ENCODE assay signal across 9 mouse cellular contexts in genomic region chr10:56369073-56369472, GRCm38 (mm10). TPM values are rescaled to one million over a fixed set of nuclear protein-coding genes. Genes with fewer than 3 reads are reported as not detected.
DNase-seq lines count a peak whose midpoint lies in the region; ATAC-seq and TF ChIP-seq lines count a peak whose summit lies in the region.
"Had no signal": no experiment of that assay in that cellular context is flagged by ENCODE, and none has a peak within 500 bp of the region (broad histone marks: within the 10 kb centered on the region; RNA-seq: fewer than 3 reads in every experiment).

No protein-coding gene starts in this region.

- no peaks in the 10 kb centered on the region for H3K27me3 ChIP-seq in heart, embryonic 12.5 days (replicated peaks)
- H3K27me3 ChIP-seq in intestine, postnatal 0 days (replicated peaks; ENCODE audit: control insufficient read depth, insufficient read depth, low read length) = no peaks in the 10 kb centered on the region
- no peaks in the 10 kb centered on the region for H3K27me3 ChIP-seq in stomach, embryonic 16.5 days (ENCODE audit: control insufficient read depth, insufficient read depth, low read length)

- DNase-seq in heart, adult 11 months = peak; percentile 93
- peak; percentile 86 to 90 for DNase-seq in cerebellum, postnatal 14 days
- peak; percentile 64 for DNase-seq in gastrocnemius, adult 18-20 months (ENCODE audit: low spot score)
- DNase-seq in left cerebral cortex, postnatal 25 days (ENCODE audit: low spot score in 2 of 2) = peak; percentile 79 to 80

- no peak overlapping the region for H3K4me2 ChIP-seq in heart, embryonic 12.5 days
- H3K4me2 ChIP-seq in intestine, postnatal 0 days (replicated peaks; ENCODE audit: low read depth) = no peak overlapping the region
- no peak overlapping the region for H3K4me2 ChIP-seq in stomach, embryonic 16.5 days (ENCODE audit: low read depth, low read length)

- no peak overlapping the region for H3K4me3 ChIP-seq in heart, embryonic 12.5 days
- H3K4me3 ChIP-seq in intestine, postnatal 0 days (ENCODE audit: low read depth, low read length) = no peak overlapping the region
- no peak overlapping the region for H3K4me3 ChIP-seq in stomach, embryonic 16.5 days (replicated peaks; ENCODE audit: low read length)

- intact Hi-C loops in left cerebral cortex, postnatal 25 days (cut with DNase I) = loop anchor here (1.0 kb wide), 1 partner anchor 948 kb away; no protein-coding TSS in a partner anchor

- H3K27ac ChIP-seq in heart, embryonic 12.5 days (ENCODE audit: poor library complexity, severe bottlenecking) = no peak overlapping the region
- H3K27ac ChIP-seq in intestine, postnatal 0 days (ENCODE audit: low read depth, low read length) = no peak overlapping the region
- H3K27ac ChIP-seq in stomach, embryonic 16.5 days (ENCODE audit: low read length) = no peak overlapping the region
- H3K27ac ChIP-seq: macrophage had no signal

- WGBS in heart, embryonic 12.5 days = 16% methylated on average over 7 of the region's 7 CpGs
- 24% methylated on average over 7 of the region's 7 CpGs for WGBS in intestine, postnatal 0 days
- 21% methylated on average over 7 of the region's 7 CpGs for WGBS in stomach, embryonic 16.5 days

- no peak overlapping the region for H3K9ac ChIP-seq in heart, embryonic 12.5 days
- H3K9ac ChIP-seq in intestine, postnatal 0 days (ENCODE audit: low read depth, low read length) = no peak overlapping the region
- H3K9ac ChIP-seq in stomach, embryonic 16.5 days (ENCODE audit: low read length) = no peak overlapping the region

- no peaks in the 10 kb centered on the region for H3K9me3 ChIP-seq in heart, embryonic 12.5 days (replicated peaks)
- H3K9me3 ChIP-seq in intestine, postnatal 0 days (ENCODE audit: control insufficient read depth) = no peaks in the 10 kb centered on the region
- H3K9me3 ChIP-seq in stomach, embryonic 16.5 days (replicated peaks; ENCODE audit: control insufficient read depth, low read length) = no peaks in the 10 kb centered on the region

- H3K36me3 ChIP-seq in heart, embryonic 12.5 days = no peaks in the 10 kb centered on the region
- H3K36me3 ChIP-seq in intestine, postnatal 0 days (ENCODE audit: control insufficient read depth, insufficient read depth) = no peaks in the 10 kb centered on the region
- H3K36me3 ChIP-seq in stomach, embryonic 16.5 days (ENCODE audit: control insufficient read depth, insufficient read depth, low read length) = no peaks in the 10 kb centered on the region

- no peak for ATAC-seq in heart, embryonic 12.5 days (ENCODE audit: insufficient number of reproducible peaks, low FRiP score)
- no peak for ATAC-seq in intestine, postnatal 0 days
- ATAC-seq in monocyte, adult 5-6 weeks (replicated peaks; ENCODE audit: insufficient number of reproducible peaks, low FRiP score, low TSS enrichment, poor library complexity, severe bottlenecking) = peak; percentile 73
- 0 out of 2 replicates have a peak, but pooled peaks have one; percentile 44 for ATAC-seq in stomach, embryonic 16.5 days (ENCODE audit: insufficient read depth, low FRiP score)

- peak; percentile 89 for TF ChIP-seq CTCF in intestine, postnatal 0 days (IDR thresholded peaks at IDR 0.05; ENCODE audit: low read depth)

- no peaks in the 10 kb centered on the region for H3K4me1 ChIP-seq in heart, embryonic 12.5 days (replicated peaks)
- no peaks in the 10 kb centered on the region for H3K4me1 ChIP-seq in intestine, postnatal 0 days (replicated peaks; ENCODE audit: control insufficient read depth, insufficient read depth, low read length)
- no peaks in the 10 kb centered on the region for H3K4me1 ChIP-seq in stomach, embryonic 16.5 days (ENCODE audit: control insufficient read depth, insufficient read depth, low read length)

RNA-seq across cellular contexts. Expression of gene Gja1, which starts 8.1 kb away (rescaled TPM):
- polyA plus RNA-seq in heart, embryonic 12.5 days (2016; fragmentation: Nextera tagmentation; extraction: Ambion mirVana) = 334 and 349 TPM in 2 replicates
- total RNA-seq in gastrocnemius, adult 18-20 months (2021) = 1 to 10 TPM; 7.0 to 7.3 TPM
- 30.6 and 32.0 TPM in 2 replicates for polyA plus RNA-seq in intestine, postnatal 0 days (2015; fragmentation: Nextera tagmentation; extraction: Ambion mirVana)
- total RNA-seq in left cerebral cortex, postnatal 25 days (2021) = 100 to 1,000 TPM; 191 to 208 TPM
- total RNA-seq in monocyte, adult 5-6 weeks (2017) = not detected in 3 replicates
- 103 and 126 TPM in 2 replicates for polyA plus RNA-seq in stomach, embryonic 16.5 days (2015; fragmentation: Nextera tagmentation; extraction: Ambion mirVana)

Comparison
In these comparisons a context has a peak if more than half of its experiments do, and no peak if none do; other contexts are left out.
1. ATAC-seq: peak in monocyte, adult 5-6 weeks (single experiment) and stomach, embryonic 16.5 days (single experiment); none in heart, embryonic 12.5 days (single experiment) and intestine, postnatal 0 days (single experiment).
2. RNA of gene Gja1, which starts 8.1 kb away (total RNA-seq): 191 to 208 TPM in left cerebral cortex, postnatal 25 days; 7.0 to 7.3 TPM in gastrocnemius, adult 18-20 months and not detected in monocyte, adult 5-6 weeks; every median in the first group is over 10 times any median in the second.
3. Peak in every context shown above with its lines, with median percentiles within 50 percentile points of each other: DNase-seq.